Mouse (Mus musculus): ENCODE data around the gene Bicra.

Gene Bicra

GRCm38 (mm10) chr7:16048164-16048564 is 443 bp upstream of the Bicra start:
- peak; percentile 95 to 97 for DNase-seq (ENCODE audit: low spot score in 2 of 2)

GRCm38 (mm10) chr7:16046481-16047337 is 1.0 kb downstream of the Bicra start:
- DNase-seq (ENCODE audit: low spot score in 2 of 2) = peak; percentile 72 to 77

- peak; percentile 43 to 51 for DNase-seq (ENCODE audit: low spot score in 2 of 2)
Measured at GRCm38 (mm10) chr7:16046101-16046480, 1.6 kb downstream of the Bicra start.

GRCm38 (mm10) chr7:16045538-16045937 is 2.2 kb downstream of the Bicra start:
- no peak for DNase-seq (ENCODE audit: low spot score in 2 of 2)

- DNase-seq (ENCODE audit: low spot score in 2 of 2) = no peak
Measured at GRCm38 (mm10) chr7:16044531-16044930, 3.2 kb downstream of the Bicra start.

- no peak for DNase-seq (ENCODE audit: low spot score in 2 of 2)
Measured at GRCm38 (mm10) chr7:16043861-16044435, 3.8 kb downstream of the Bicra start.

- DNase-seq (ENCODE audit: low spot score in 2 of 2) = no peak
Measured at GRCm38 (mm10) chr7:16042850-16043775, 4.6 kb downstream of the Bicra start.

GRCm38 (mm10) chr7:16041208-16041607 is 6.5 kb downstream of the Bicra start:
- DNase-seq (ENCODE audit: low spot score in 2 of 2) = no peak

- no peak for DNase-seq (ENCODE audit: low spot score in 2 of 2)
Measured at GRCm38 (mm10) chr7:16039363-16039762, 8.4 kb downstream of the Bicra start.

GRCm38 (mm10) chr7:16036972-16037371 is 10.7 kb downstream of the Bicra start:
- DNase-seq (ENCODE audit: low spot score in 2 of 2) = no peak

GRCm38 (mm10) chr7:16033580-16034461 is 13.9 kb downstream of the Bicra start:
- DNase-seq (ENCODE audit: low spot score in 2 of 2) = no peak

GRCm38 (mm10) chr7:16033059-16033458 is 14.7 kb downstream of the Bicra start:
- no peak for DNase-seq (ENCODE audit: low spot score in 2 of 2)

- no peak for DNase-seq (ENCODE audit: low spot score in 2 of 2)
Measured at GRCm38 (mm10) chr7:16031072-16031471, 16.6 kb downstream of the Bicra start.

GRCm38 (mm10) chr7:16028102-16028927 is 19.4 kb downstream of the Bicra start:
- DNase-seq (ENCODE audit: low spot score in 2 of 2) = no peak

- DNase-seq (ENCODE audit: low spot score in 2 of 2) = no peak
Measured at GRCm38 (mm10) chr7:16024603-16025222, 23.0 kb downstream of the Bicra start.

GRCm38 (mm10) chr7:16019256-16020094 is 28.2 kb downstream of the Bicra start:
- no peak for DNase-seq (ENCODE audit: low spot score in 2 of 2)

- DNase-seq (ENCODE audit: low spot score in 2 of 2) = no peak
Measured at GRCm38 (mm10) chr7:16018016-16018810, 29.5 kb downstream of the Bicra start.

- DNase-seq (ENCODE audit: low spot score in 2 of 2) = no peak
Measured at GRCm38 (mm10) chr7:16015384-16015783, 32.3 kb downstream of the Bicra start.

All from frontal cortex, postnatal 10 days (tissue).